Mouse (Mus musculus): Measurements from ENCODE around the gene Zcwpw1. TPM values are rescaled to one million over a fixed set of nuclear protein-coding genes. Genes with fewer than 3 reads are reported as not detected.
A peak's percentile ranks its signal among the peaks of the same experiment; 100 is the strongest.
"Not testable (repeated sequence)": the region's sequence is repeated elsewhere in the genome, so short reads cannot be mapped to it uniquely, and the experiment has no call there.

Zcwpw1 gene
- total and polyA plus RNA-seq, 3 experiments, result 11.1 to 16.0 TPM; not detected in 1

DNA sequence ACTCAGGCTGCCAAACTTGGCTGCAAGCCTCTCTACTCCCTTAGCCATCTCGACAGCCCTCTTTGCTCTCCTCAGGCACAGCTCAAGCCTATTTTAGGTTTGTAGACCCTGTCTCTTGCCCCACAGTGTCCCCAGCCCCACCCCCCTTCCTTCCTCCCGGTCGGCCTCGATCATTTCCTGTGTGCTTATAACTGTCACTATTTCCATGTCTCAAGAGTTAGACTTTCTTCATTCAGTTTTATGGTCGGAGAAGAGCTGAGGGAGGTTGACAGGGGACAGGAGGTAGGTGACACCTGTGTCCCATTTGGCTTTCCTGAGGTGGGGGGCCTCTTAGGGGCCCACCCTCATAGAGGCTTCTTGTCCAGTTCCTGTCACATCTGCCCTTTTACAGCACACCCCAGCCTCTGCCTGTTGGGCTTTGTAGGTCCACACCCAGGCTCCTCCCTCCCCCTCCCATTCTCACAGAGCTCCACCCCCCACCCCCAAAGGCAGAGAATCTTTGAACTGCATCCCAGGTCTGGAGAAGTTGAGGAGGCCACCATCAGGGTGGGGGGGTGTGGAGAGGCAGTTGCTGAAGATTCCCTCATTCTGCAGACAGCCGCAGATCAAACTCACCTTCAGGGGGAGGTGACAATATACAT is 38.3 kb upstream of the Zcwpw1 start:
- Histone ChIP-seq H3K27ac (ENCODE audit: control insufficient read depth, low read depth, low read length) (peak overlapping the region; percentile 99), H3K4me3 (ENCODE audit: control insufficient read depth in 1 of 2, insufficient read depth in 1 of 2, low read depth in 2 of 2, low read length in 2 of 2) (peak overlapping the region; percentile 60 to 93; a peak in 3 of 4 replicates), H3K4me1 (ENCODE audit: control insufficient read depth in 1 of 2, insufficient read depth in 2 of 2, low read length in 2 of 2) (peaks cover 3 to 22% of the 10 kb centered on the region in 2 experiments; a peak in 3 of 4 replicates), H3K9ac (ENCODE audit: control insufficient read depth, low read depth, low read length, poor library complexity, severe bottlenecking) (peak overlapping the region; percentile 55), H3K27me3 (ENCODE audit: control insufficient read depth in 1 of 2, insufficient read depth in 2 of 2, low read length in 2 of 2) (no peaks in the 10 kb centered on the region), H3K9me3 (replicated peaks; ENCODE audit: insufficient read depth, low read length) (no peaks in the 10 kb centered on the region), H3K36me3 (ENCODE audit: control insufficient read depth in 1 of 2, insufficient read depth in 2 of 2, low read length in 2 of 2) (peaks cover 7 to 19% of the 10 kb centered on the region in 2 experiments), H3K79me2 (ENCODE audit: control insufficient read depth, insufficient read depth, low read length, poor library complexity) (peaks cover 33% of the 10 kb centered on the region)
- no peak for TF ChIP-seq BHLHE40 (IDR thresholded peaks at IDR 0.05; ENCODE audit: borderline replicate concordance, low read depth, low read length)
- no peak for TF ChIP-seq CHD1 (IDR thresholded peaks at IDR 0.05; ENCODE audit: low read depth, low read length)
- no peak for TF ChIP-seq ZC3H11A (IDR thresholded peaks at IDR 0.05; ENCODE audit: low read depth, low read length)
- TF ChIP-seq USF2 (IDR thresholded peaks at IDR 0.05; ENCODE audit: borderline replicate concordance in 1 of 2, insufficient read depth in 1 of 2, low read depth in 1 of 2, low read length in 2 of 2), result no peak
- no peak for TF ChIP-seq E2F4 (IDR thresholded peaks at IDR 0.05; ENCODE audit: borderline replicate concordance, low read depth, low read length)
- no peak for TF ChIP-seq MAZ (IDR thresholded peaks at IDR 0.05; ENCODE audit: low read depth, low read length)
- no peak for TF ChIP-seq NRF1 (IDR thresholded peaks at IDR 0.05; ENCODE audit: insufficient read depth, low read depth, low read length, poor library complexity, severe bottlenecking)
- no peak for TF ChIP-seq EP300 (IDR thresholded peaks at IDR 0.05; ENCODE audit: low read depth in 1 of 2, low read length in 2 of 2)
- TF ChIP-seq ZMIZ1 (IDR thresholded peaks at IDR 0.05; ENCODE audit: low read depth, low read length), result no peak
- TF ChIP-seq UBTF (IDR thresholded peaks at IDR 0.05; ENCODE audit: borderline replicate concordance, insufficient read depth, low read depth, low read length), result no peak
- TF ChIP-seq HCFC1 (IDR thresholded peaks at IDR 0.05; ENCODE audit: low read depth, low read length), result no peak
- TF ChIP-seq SIN3A (IDR thresholded peaks at IDR 0.05; ENCODE audit: low read length), result no peak
- no peak for TF ChIP-seq ETS1 (IDR thresholded peaks at IDR 0.05; ENCODE audit: low read depth, low read length)
- no peak for TF ChIP-seq JUND (IDR thresholded peaks at IDR 0.05; ENCODE audit: low read depth, low read length)
- no peak for TF ChIP-seq GATA1 (IDR thresholded peaks at IDR 0.05; ENCODE audit: low read depth, low read length)
- peak; percentile 51 for DNase-seq (ENCODE audit: low read depth, low spot score)

DNA sequence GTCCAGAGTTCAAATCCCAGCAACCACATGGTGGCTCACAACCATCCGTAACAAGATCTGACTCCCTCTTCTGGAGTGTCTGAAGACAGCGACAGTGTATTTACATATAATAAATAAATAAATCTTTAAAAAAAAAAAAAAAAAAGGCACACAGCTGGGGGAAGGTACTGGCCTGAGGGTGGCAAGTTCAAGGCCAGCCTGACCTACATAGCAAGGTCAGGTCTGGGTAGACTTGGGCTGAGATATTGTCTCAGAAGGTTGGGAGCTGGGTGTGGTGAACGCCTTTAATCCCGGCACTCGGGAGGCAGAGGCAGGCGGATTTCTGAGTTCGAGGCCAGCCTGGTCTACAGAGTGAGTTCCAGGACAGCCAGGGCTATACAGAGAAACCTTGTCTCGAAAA is 37.4 kb upstream of the Zcwpw1 start:
- Histone ChIP-seq H3K79me2 (ENCODE audit: control insufficient read depth, insufficient read depth, low read length, poor library complexity) (peaks cover 33% of the 10 kb centered on the region), H3K4me1 (ENCODE audit: control insufficient read depth in 1 of 2, insufficient read depth in 2 of 2, low read length in 2 of 2) (peaks cover 3 to 15% of the 10 kb centered on the region in 2 experiments; a peak in 3 of 4 replicates), H3K36me3 (ENCODE audit: control insufficient read depth in 1 of 2, insufficient read depth in 2 of 2, low read length in 2 of 2) (peaks cover 7 to 15% of the 10 kb centered on the region in 2 experiments)
- H3K27ac ChIP-seq (ENCODE audit: control insufficient read depth, low read depth, low read length); DNase-seq (ENCODE audit: low read depth, low spot score); H3K9me3 ChIP-seq (replicated peaks; ENCODE audit: insufficient read depth, low read length); H3K4me3 ChIP-seq (ENCODE audit: control insufficient read depth in 1 of 2, insufficient read depth in 1 of 2, low read depth in 2 of 2, low read length in 2 of 2); H3K9ac ChIP-seq (ENCODE audit: control insufficient read depth, low read depth, low read length, poor library complexity, severe bottlenecking); H3K27me3 ChIP-seq (ENCODE audit: control insufficient read depth in 1 of 2, insufficient read depth in 2 of 2, low read length in 2 of 2): not testable (repeated sequence)
